Mouse (Mus musculus) embryonic facial prominence, embryonic 10.5 days (tissue): ENCODE measurements around the gene Nid1. TPM values are rescaled to one million over a fixed set of nuclear protein-coding genes. Genes with fewer than 3 reads are reported as not detected.
A peak's percentile ranks its signal among the peaks of the same experiment; 100 is the strongest.
"Not testable (repeated sequence)": the region's sequence is repeated elsewhere in the genome, so short reads cannot be mapped to it uniquely, and the experiment has no call there.

Experiments used
- DNase-seq: peaks from one replicate; pipeline ENCODE4 v3.0.0-alpha.2; 2017; ENCODE audit warnings: low spot score
- H3K27ac ChIP-seq: fragments of 300-500 bp; sonication (generic); replicated peaks from 2 replicates; pipeline ENCODE4 v1.5.1; 2016; ENCODE audit warnings: mild to moderate bottlenecking
- H3K27me3 ChIP-seq: fragments of 300-500 bp; sonication (generic); replicated peaks from 2 replicates; pipeline ENCODE4 v1.6.1; 2016; ENCODE audit warnings: low read depth, mild to moderate bottlenecking; ENCODE audit not compliant: poor library complexity, severe bottlenecking
- H3K36me3 ChIP-seq: fragments of 300-500 bp; sonication (generic); replicated peaks from 2 replicates; pipeline ENCODE4 v1.6.1; 2016; ENCODE audit warnings: mild to moderate bottlenecking, moderate library complexity
- H3K4me1 ChIP-seq: fragments of 300-500 bp; sonication (generic); 2 replicates; pipeline ENCODE4 v1.6.1; 2016
- H3K4me3 ChIP-seq: fragments of 300-500 bp; sonication (generic); 2 replicates; pipeline ENCODE4 v1.5.1; 2016; ENCODE audit warnings: mild to moderate bottlenecking, moderate library complexity
- H3K9me3 ChIP-seq: fragments of 300-500 bp; sonication (generic); 2 replicates; pipeline ENCODE4 v1.6.1; 2016; ENCODE audit warnings: mild to moderate bottlenecking
- WGBS: fragments of 180-500 bp; shearing (Covaris S2); methylation state at CpG from one replicate; pipeline ENCODE4 v1.1.7; 2016; 5-methylcytosine and 5-hydroxymethylcytosine counted together
- polyA plus RNA-seq: library from polyadenylated mRNA; unstranded; fragments of >200 nt; fragmentation: Nextera tagmentation; extraction: Ambion mirVana; gene quantifications from 2 replicates; pipeline ENCODE4 v1.2.1, GENCODE M21; 2016

Nid1 gene
- polyA plus RNA-seq: 59.0 and 64.5 TPM in 2 replicates

DNA sequence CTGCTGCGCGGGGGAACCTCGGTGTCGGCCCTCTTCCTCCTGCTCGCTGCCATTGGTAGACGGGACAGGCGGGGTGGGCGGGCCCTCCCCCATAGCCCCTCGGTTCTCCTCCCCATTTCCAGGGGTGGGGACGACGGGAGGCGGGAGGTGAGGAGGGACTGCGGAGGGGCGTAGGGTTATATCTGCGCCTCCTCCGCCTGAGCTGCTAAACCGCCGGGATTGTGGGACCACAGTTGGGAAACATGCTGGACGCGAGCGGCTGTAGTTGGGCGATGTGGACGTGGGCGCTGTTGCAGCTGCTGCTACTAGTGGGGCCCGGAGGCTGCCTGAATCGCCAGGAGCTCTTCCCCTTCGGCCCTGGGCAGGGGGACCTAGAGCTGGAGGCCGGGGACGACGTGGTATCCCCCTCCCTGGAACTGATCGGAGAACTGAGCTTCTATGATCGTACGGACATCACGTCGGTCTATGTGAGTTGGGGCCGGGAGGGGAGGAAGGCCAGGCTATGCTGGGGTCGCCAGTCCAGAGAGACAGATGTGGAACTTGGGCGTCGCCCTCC, at the start of gene Nid1:
TSS of gene Nid1 (plus strand) at position 92 of the 556 bp plus-strand sequence.
- not testable (repeated sequence) for H3K27ac ChIP-seq, H3K36me3 ChIP-seq, H3K9me3 ChIP-seq, H3K4me1 ChIP-seq, H3K27me3 ChIP-seq
- peak; percentile 58 for DNase-seq
- H3K4me3 ChIP-seq: peak within 1 kb of the TSS; percentile 48
- under 1% methylated on average over 35 of the region's 39 CpGs for WGBS

DNA sequence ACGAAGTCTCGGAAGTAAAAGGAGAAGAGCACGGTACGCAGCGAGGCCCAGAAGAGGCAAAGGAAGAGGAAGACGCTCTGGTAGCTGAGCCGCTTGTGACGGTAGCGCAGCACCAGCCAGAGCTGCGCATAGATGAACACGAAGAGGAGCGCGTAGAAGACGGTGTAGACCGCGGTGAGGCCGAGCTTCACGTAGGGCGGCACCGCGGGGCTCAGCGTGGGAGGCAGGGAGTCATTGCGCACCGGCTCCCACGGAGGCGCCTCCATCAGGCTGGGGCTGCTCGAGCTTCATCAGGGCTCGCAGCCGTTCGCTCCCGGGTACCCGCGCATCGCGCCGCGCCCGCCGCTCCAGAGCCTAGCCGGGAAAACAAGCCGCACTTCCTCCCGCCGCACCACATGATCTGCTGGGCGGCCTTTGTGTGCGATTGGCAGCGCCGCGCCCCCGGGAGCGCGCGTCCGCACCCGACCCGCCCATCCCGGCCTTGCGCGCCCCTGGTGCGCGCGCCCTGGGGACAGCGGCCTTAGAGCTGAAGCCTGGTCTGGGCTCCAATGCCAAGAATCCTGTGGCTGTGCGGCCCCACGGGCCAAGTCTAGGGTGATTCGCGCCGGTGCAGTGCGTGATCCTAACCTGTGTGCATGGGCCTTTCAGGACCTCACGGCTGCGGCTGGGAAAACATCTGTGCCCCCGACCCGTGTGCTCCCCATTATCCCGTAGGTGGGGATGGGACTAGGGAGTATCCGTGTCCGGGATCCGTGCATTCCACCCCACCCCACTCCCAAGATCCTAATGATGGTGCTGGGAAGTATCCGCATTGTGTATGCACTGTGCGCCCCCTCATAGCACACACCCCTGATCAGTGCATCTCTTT, 43.9 kb upstream of the Nid1 start, which contains the start of gene Gpr137b:
TSS of gene Gpr137b (minus strand) at position 787 of the 868 bp plus-strand sequence.
- H3K4me1 ChIP-seq, H3K36me3 ChIP-seq, H3K9me3 ChIP-seq, H3K27me3 ChIP-seq: not testable (repeated sequence)
- under 1% methylated on average over 63 of the region's 78 CpGs for WGBS
- H3K4me3 ChIP-seq: peak within 1 kb of the TSS; percentile 53
- peak; percentile 76 for DNase-seq
- H3K27ac ChIP-seq: peak within 1 kb of the TSS; percentile 61; the same call in 1 of the 2 replicates

DNA sequence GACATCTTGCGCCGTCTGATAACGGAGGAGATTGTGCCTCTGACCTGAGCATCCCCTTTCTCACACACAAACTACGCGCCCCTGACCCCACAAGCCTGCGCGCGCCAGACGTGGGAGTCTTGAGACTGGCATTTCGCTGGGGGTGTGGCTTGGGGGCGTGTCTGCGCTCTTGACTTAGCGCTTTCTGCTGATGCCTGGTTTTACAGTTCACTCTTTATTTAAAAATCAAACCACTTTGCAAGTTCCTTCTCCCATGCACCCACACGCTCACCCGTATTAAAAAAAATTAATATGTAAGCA, 43.3 kb upstream of the Nid1 start:
- not testable (repeated sequence) for H3K4me1 ChIP-seq, H3K9me3 ChIP-seq, H3K36me3 ChIP-seq, H3K27me3 ChIP-seq
- WGBS: under 1% methylated on average over 15 of the region's 15 CpGs
- DNase-seq: peak; percentile 74
- peak overlapping the region; percentile 53 for H3K4me3 ChIP-seq
- 0 out of 2 replicates have a peak overlapping the region, but pooled peaks have one; percentile 51 for H3K27ac ChIP-seq

DNA sequence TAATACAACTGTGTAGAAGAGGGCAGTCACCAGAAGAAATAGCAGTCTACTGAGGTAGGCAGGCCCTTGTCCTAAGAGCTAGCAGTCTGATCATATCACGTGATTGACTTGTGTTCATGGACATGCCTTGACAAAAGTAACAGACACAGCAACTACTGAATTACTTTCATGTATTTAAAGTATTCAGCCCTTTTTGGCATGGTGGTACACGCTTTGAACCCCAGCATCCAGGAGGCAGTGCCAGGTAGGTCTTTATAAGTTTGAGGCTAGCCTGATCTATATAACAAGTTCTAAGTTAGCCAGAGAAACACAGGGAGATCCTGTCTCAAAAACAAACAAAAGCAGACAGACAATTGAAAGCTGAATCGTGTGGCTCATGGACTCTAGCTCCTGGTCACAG, 36.5 kb upstream of the Nid1 start:
- not testable (repeated sequence) for H3K27me3 ChIP-seq, DNase-seq, H3K4me3 ChIP-seq, H3K9me3 ChIP-seq, H3K27ac ChIP-seq, H3K36me3 ChIP-seq, H3K4me1 ChIP-seq
- WGBS: 82% methylated on average over 3 of the region's 3 CpGs

DNA sequence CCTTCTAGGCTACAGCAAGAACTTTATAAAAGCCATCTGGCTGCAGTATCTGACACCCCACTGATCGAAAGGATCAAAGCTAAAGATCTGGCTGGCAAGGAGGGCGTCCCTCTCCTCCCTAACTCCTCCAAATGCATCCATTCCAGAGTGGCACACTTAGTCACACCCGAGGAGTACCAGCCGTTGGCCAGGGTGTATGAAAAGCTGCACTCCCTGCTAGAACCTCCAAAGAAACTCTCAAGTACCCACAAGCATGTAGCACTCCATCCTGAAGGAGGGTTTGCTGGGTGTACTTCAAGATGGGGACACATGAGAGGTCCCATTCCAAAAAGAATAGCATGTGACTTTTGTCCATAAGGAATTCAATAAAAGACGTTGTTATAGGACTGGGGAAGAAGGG, 34.5 kb upstream of the Nid1 start:
- not testable (repeated sequence) for H3K4me1 ChIP-seq, H3K36me3 ChIP-seq, H3K4me3 ChIP-seq, H3K27ac ChIP-seq, H3K27me3 ChIP-seq, H3K9me3 ChIP-seq, DNase-seq
- WGBS: 73% methylated on average over 5 of the region's 5 CpGs

DNA sequence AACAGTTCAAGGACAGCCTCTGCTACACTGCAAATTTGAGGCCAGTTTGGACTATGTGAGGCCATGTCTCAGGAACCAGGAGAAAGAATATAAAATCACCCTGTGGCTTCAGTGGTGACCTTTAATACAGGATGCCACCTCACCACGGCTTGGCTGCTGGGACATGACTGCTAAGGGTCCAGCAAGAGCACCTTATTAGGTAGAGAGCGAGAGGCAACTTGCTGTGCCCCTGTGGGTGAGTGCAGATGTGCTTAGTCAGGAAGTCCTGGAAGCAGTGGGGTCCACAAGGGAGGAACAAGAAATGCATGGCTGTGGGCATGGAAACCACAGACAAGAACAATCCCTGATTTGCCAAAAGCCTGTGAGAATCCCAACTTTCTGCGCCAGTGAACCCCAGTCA, 34.0 kb upstream of the Nid1 start:
- H3K4me3 ChIP-seq, H3K27me3 ChIP-seq, H3K27ac ChIP-seq, H3K9me3 ChIP-seq, DNase-seq, H3K36me3 ChIP-seq, H3K4me1 ChIP-seq: not testable (repeated sequence)
- 93% methylated on average over 3 of the region's 3 CpGs for WGBS

DNA sequence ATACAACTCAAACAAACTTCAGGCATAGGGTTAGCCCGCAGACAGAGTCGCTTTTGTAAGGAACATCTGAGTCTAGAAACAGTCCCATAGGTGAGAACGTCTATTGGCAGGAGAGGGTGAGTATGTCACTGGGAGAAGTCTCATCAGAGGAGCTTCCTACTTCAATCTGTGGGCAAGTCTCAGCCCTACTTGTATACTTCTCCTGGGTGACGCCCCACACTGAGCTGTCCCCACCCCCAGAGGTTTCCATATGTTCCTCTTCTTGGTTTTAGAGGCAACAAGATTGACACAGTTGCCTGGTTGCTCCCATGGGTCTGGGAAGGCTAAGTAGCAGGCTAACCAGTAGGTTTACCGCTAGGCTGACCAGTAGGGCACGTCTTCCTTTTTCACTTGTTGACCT, 33.5 kb upstream of the Nid1 start:
- not testable (repeated sequence) for H3K9me3 ChIP-seq, H3K27ac ChIP-seq, H3K4me3 ChIP-seq, H3K4me1 ChIP-seq, H3K27me3 ChIP-seq, DNase-seq, H3K36me3 ChIP-seq
- 86% methylated on average over 6 of the region's 6 CpGs for WGBS

DNA sequence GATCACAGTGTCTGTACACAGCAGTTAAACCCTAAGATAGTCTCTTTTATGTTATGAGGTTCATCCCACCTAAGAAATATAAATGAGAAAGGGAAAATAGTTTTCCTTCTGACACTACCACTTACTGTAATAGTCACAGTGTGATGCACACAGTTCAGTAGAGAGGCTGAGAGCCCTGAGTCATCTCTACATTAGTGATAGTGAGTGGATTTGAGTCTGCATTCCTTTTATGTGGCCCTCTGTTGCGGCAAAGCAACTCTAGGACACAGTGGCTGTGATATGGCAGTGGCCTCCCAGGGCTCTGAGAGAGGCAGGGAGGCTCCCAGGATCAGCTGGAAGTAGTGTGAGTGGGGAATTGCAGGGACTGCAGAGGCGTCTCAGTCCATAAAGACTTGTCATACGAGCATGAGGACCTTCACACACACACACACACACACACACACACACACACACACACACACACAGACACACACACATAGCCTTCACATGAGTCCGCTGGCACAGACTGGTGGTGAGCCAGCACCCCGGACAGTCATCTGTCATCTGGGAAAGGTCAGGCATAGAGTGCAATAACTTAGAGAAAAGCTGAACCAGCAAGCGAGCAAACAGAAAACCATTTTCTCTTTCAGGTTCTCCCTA, 32.7 kb upstream of the Nid1 start:
- not testable (repeated sequence) for H3K4me1 ChIP-seq, H3K27me3 ChIP-seq, H3K27ac ChIP-seq, H3K36me3 ChIP-seq, DNase-seq, H3K9me3 ChIP-seq, H3K4me3 ChIP-seq
- WGBS: 78% methylated on average over 6 of the region's 6 CpGs

DNA sequence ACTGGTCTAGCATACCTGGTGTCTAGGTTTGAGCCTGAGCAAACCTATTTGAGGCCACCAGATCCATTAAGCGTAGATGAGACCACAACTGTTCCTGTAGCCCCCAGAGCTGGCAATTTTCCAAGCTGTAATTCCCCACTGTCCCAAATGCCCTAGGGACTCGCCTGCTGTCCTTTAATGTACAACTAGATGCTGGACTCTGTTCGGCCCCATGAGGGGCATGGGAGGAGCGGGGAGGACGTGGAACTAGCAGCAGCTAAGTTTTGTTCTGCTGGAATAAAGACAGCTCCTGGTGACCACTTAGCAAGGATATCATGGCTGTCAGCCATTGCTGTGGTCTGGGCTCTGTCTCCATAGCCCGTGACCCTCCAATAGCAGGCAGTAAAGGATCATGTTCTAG, 31.8 kb upstream of the Nid1 start:
- not testable (repeated sequence) for H3K4me3 ChIP-seq, H3K4me1 ChIP-seq, H3K27ac ChIP-seq, H3K36me3 ChIP-seq, H3K27me3 ChIP-seq, H3K9me3 ChIP-seq, DNase-seq
- WGBS: no CpG with 5 or more reads among the region's 6 CpGs

DNA sequence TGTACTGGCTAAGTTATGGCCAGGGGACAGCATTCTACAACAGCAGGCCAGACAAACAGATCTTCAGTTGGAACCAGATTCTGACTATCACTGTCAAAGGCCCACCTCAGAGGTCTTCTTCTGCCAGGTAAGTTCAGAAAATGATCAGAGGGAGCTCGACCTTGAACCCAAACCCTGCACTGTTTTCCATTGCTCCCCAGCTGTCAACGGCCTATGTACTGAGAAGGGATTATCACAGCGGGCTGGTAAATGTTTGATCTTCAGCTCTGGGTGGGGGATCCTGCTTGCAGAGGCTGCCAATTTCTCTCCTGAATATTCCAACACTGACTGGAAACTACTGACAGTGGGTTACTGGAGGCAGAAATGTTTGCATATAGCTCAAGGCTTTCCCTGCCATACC, 23.1 kb upstream of the Nid1 start:
- Histone ChIP-seq H3K4me3 (no peak overlapping the region), H3K36me3 (no peaks in the 10 kb centered on the region), H3K4me1 (no peaks in the 10 kb centered on the region), H3K27me3 (no peaks in the 10 kb centered on the region), H3K9me3 (no peaks in the 10 kb centered on the region), H3K27ac (no peak overlapping the region)
- 80% methylated on average over 3 of the region's 3 CpGs for WGBS
- no peak for DNase-seq

DNA sequence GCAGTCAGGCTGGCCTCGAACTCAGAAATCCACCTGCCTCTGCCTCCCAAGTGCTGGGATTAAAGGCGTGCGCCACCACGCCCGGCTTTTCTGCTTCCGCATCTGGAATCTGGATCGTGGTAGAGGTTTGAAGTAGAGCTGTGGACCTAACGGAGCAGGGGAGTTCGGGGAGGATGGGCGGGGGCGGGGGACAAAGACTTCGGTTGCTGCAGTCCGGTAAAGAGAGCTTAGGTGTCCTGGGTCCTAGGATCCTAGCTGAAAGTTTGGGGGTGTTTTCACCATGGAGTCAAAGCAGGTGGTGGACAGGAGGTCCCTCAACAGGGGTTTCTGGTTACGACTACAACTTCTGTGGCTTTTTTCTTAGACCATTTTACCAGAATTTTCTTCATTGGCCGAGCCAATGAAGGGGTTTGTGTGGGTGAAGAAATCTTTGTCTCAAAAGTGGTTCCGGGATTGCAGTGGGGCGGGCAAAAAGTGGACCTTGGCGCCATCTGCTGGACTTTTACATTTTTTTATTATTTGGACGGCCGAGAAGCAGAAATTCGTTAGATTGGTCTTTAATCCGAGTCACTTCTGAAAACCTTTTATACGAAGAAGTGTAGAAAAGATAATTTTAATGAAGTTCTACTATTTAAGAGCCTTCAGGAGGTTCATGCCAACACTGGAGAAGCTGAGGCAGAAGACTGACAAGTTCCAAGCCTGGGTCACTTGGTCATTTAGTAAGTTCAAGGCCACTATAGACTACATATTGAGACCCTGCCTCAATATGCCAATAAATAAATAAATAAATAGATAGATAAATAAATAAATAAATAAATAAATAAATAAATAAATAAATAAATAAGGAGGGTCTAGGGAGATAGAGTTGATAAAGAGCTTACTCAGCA, 22.0 kb upstream of the Nid1 start:
- not testable (repeated sequence) for H3K4me3 ChIP-seq, H3K4me1 ChIP-seq, H3K27me3 ChIP-seq, H3K9me3 ChIP-seq, H3K27ac ChIP-seq, H3K36me3 ChIP-seq
- peak; percentile 58 for DNase-seq
- WGBS: 40% methylated on average over 23 of the region's 23 CpGs

DNA sequence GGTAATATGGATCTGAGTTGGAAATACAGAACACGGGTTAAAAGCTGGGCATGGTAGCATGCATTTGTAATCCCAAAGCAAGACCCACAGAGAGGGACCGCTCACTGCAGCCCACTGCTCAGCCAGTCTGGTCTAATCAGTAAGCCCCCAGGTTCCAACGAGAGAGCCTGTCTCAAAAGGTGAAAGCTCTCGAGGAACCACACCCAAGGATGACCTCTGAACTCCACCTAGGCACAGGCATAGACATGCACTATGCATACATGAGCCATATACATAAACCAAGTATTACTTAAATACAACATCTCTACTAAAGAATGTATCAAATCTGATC, 21.4 kb upstream of the Nid1 start:
- H3K27me3 ChIP-seq, H3K27ac ChIP-seq, DNase-seq, H3K4me3 ChIP-seq, H3K4me1 ChIP-seq, H3K36me3 ChIP-seq, H3K9me3 ChIP-seq: not testable (repeated sequence)
- WGBS: 76% methylated on average over 4 of the region's 4 CpGs
